Mouse (Mus musculus) hindbrain, embryonic 12.5 days (tissue): ENCODE data around the gene Rccd1. TPM values are rescaled to one million over a fixed set of nuclear protein-coding genes. Genes with fewer than 3 reads are reported as not detected.
A peak's percentile ranks its signal among the peaks of the same experiment; 100 is the strongest.

ENCODE experiments used
- ATAC-seq: fragments of 200-750 bp; cut with Nextera tagmentation; 2 replicates; pipeline ENCODE4 v1.8.0; 2017; ENCODE audit warnings: moderate TSS enrichment; ENCODE audit not compliant: low FRiP score
- H3K27ac ChIP-seq: fragments of 300-500 bp; sonication (generic); 2 replicates; pipeline ENCODE4 v1.5.1; 2016; ENCODE audit warnings: mild to moderate bottlenecking
- H3K27me3 ChIP-seq: fragments of 300-500 bp; sonication (generic); 2 replicates; pipeline ENCODE4 v1.6.1; 2016; ENCODE audit warnings: mild to moderate bottlenecking
- H3K36me3 ChIP-seq: fragments of 300-500 bp; sonication (generic); 2 replicates; pipeline ENCODE4 v1.6.1; 2016; ENCODE audit warnings: mild to moderate bottlenecking
- H3K4me1 ChIP-seq: fragments of 300-500 bp; sonication (generic); 2 replicates; pipeline ENCODE4 v1.6.1; 2016
- H3K4me2 ChIP-seq: fragments of 300-500 bp; sonication (generic); replicated peaks from 2 replicates; pipeline ENCODE4 v1.6.1; 2016; ENCODE audit warnings: mild to moderate bottlenecking
- H3K4me3 ChIP-seq: fragments of 300-500 bp; sonication (generic); 2 replicates; pipeline ENCODE4 v1.5.1; 2016; ENCODE audit warnings: mild to moderate bottlenecking
- H3K9ac ChIP-seq: fragments of 300-500 bp; sonication (generic); 2 replicates; pipeline ENCODE4 v1.6.1; 2016; ENCODE audit warnings: mild to moderate bottlenecking, moderate library complexity
- H3K9me3 ChIP-seq: fragments of 300-500 bp; sonication (generic); replicated peaks from 2 replicates; pipeline ENCODE4 v1.6.1; 2016; ENCODE audit warnings: mild to moderate bottlenecking
- WGBS: fragments of 180-500 bp; shearing (Covaris S2); methylation state at CpG from one replicate; pipeline ENCODE4 v1.1.7; 2016; 5-methylcytosine and 5-hydroxymethylcytosine counted together
- polyA plus RNA-seq: library from polyadenylated mRNA; unstranded; fragments of >200 nt; fragmentation: Nextera tagmentation; extraction: Ambion mirVana; gene quantifications from 2 replicates; pipeline ENCODE4 v1.2.1, GENCODE M21; 2016

The Rccd1 gene
- polyA plus RNA-seq, 1 experiment from 2014 or later = 14.1 TPM

DNA sequence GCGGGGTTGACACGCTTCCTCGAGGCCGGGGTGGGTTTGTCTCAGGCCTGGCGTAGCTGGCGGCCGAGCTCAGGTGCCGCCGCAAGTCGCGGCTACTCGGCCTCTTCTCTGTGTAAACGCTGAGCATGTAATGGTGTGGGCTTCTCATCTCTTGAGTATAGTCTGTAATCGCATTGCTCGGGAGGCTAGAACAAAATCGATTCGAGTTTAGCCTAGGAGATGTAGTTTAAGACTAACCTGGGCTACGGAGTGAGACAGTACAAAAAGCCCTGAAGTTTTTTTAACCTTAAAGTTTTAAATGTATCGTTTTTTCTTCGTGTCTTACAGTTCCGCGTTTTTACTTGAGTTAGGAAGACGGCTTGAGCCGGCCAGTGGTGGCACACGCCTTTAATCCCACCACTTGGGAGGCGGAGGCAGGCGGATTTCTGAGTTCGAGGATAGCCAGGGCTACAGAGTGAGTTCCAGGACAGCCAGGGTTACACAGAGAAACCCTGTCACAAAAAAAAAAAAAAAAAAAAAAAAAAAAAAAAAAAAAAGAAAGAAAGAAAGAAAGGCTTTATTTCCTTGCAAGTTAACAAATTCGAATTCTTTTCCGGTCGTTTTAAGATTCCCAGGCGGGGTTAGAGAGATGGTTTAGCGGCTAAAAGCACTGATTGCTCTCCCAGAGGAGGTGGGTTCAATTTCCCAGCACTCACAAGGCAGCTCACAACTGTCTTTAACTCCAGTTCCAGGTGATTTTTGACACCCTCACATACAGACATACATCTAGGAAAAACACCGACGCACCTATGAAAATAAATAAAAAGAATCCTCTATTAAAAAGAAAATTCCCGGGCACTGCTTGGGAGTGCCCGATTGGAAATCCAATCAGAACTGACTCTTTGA is 29.2 kb downstream of the Rccd1 start:
- 10% methylated on average over 37 of the region's 37 CpGs for WGBS
- Histone ChIP-seq H3K27me3 (no peaks in the 10 kb centered on the region), H3K4me2 (peak overlapping the region; percentile 75), H3K36me3 (peaks cover 13% of the 10 kb centered on the region), H3K4me1 (peaks cover 6% of the 10 kb centered on the region; the same call in 1 of the 2 replicates), H3K9ac (peak overlapping the region; percentile 70), H3K9me3 (no peaks in the 10 kb centered on the region), H3K27ac (peak overlapping the region; percentile 66; the same call in 1 of the 2 replicates), H3K4me3 (peak overlapping the region; percentile 60)
- ATAC-seq = no peak; the same call in 1 of the 2 replicates

GRCm38 (mm10) chr7:80294062-80294763 is 30.0 kb downstream of the Rccd1 start, which contains the start of gene Prc1:
Gene Prc1, plus strand, starts transcription at chr7:80294450.
- Histone ChIP-seq H3K4me3 (peak within 1 kb of the TSS; percentile 60), H3K36me3 (peaks cover 18% of the 10 kb centered on the region), H3K4me2 (peak within 1 kb of the TSS; percentile 75), H3K27ac (peak within 1 kb of the TSS; percentile 66), H3K9me3 (no peaks in the 10 kb centered on the region), H3K4me1 (peaks cover 6% of the 10 kb centered on the region; the same call in 1 of the 2 replicates), H3K9ac (peak within 1 kb of the TSS; percentile 70), H3K27me3 (no peaks in the 10 kb centered on the region)
- ATAC-seq = peak; percentile 99
- under 1% methylated on average over 52 of the region's 52 CpGs for WGBS

DNA sequence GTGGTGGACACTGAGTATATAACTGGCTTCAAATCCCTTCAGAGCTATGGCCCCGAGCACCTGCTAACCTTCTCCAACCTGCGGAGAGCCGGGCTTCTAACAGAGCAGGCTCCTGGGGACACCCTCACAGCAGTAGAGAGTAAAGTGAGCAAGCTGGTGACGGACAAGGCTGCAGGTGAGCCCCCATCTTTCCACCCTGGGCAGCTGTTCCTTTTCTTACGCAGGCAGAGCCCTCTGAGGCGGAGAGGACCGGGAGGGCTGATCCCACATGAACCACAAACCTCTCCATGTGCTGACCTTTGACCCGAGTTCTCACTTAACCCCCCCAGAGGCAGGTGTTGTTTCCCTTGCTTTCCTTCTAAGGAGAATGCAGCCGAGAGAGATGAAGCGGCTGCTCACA is 36.5 kb downstream of the Rccd1 start:
- Histone ChIP-seq H3K27me3 (no peaks in the 10 kb centered on the region), H3K9me3 (no peaks in the 10 kb centered on the region), H3K4me1 (no peaks in the 10 kb centered on the region), H3K36me3 (peaks cover 73% of the 10 kb centered on the region), H3K4me2 (no peak overlapping the region), H3K4me3 (no peak overlapping the region), H3K9ac (no peak overlapping the region), H3K27ac (no peak overlapping the region)
- 78% methylated on average over 10 of the region's 10 CpGs for WGBS
- no peak for ATAC-seq

- Histone ChIP-seq H3K9ac (no peak overlapping the region), H3K9me3 (no peaks in the 10 kb centered on the region), H3K27me3 (no peaks in the 10 kb centered on the region), H3K4me3 (no peak overlapping the region), H3K36me3 (peaks cover 73% of the 10 kb centered on the region), H3K4me2 (no peak overlapping the region), H3K4me1 (no peaks in the 10 kb centered on the region), H3K27ac (no peak overlapping the region)
- ATAC-seq = no peak
- WGBS = 95% methylated on average over 6 of the region's 6 CpGs
These were observed 38.5 kb downstream of the Rccd1 start for GRCm38 (mm10) chr7:80285725-80286124.

DNA sequence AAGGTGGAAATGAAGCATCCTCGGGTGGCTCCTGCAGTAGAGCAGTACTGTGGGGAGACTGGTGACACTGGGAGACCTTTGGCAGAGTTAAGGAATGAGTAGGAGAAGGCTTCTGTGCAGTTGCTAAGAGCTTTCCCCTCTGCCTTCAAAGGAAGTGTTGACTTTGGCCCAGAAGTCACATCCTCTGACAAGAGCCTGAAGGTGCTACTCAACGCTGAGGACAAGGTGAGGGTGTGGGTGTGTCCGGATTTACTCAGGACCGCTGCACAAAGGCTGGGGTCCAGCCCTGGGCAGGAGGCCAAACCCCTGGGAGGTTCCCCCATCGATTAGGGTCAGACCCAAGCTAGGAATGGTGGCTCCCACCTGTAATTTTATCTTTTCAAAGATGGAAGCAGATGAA is 39.9 kb downstream of the Rccd1 start:
- H3K36me3 ChIP-seq = peaks cover 68% of the 10 kb centered on the region

DNA sequence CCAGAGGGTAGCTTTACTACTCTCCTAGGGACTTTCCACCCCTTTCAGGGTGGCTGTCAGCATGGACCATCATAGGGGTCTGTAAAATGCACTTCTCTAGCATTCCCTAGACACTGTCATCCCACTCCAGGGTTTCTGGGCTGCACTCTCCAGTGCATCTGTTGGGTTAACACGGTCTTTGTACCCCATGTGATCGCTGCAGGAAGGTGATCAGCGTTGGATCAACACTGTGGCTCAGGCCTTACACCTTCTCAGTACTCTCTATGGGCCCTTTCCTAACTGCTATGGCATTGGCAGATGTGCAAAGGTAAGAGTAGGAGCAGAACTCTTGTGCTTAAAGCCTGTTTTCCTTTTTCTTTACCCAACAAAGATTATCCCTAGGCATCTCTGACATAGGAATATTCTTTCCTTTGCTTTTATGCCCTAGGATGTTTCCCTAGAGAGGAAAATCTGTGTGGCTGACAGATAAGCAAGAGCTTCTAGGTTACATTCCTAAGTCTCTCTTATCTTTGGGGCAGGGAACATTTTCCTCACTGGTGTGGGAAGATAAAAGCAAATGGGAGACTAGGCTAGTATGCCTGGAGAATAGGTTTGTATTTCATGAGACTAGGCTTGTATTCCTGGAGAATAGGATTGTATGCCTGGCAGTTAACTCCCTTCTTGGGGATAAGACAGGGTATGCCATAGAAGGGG is 40.9 kb downstream of the Rccd1 start:
- Histone ChIP-seq H3K36me3 (peaks cover 76% of the 10 kb centered on the region), H3K9me3 (no peaks in the 10 kb centered on the region), H3K9ac (no peak overlapping the region), H3K27me3 (no peaks in the 10 kb centered on the region), H3K27ac (no peak overlapping the region), H3K4me3 (no peak overlapping the region), H3K4me1 (no peaks in the 10 kb centered on the region), H3K4me2 (no peak overlapping the region)
- ATAC-seq = no peak
- WGBS = 93% methylated on average over 3 of the region's 3 CpGs

More for the DNA sequence above, 39.9 kb downstream of the Rccd1 start:
- H3K27ac ChIP-seq = no peak overlapping the region
- H3K27me3 ChIP-seq = no peaks in the 10 kb centered on the region
- H3K9ac ChIP-seq = no peak overlapping the region
- no peak overlapping the region for H3K4me3 ChIP-seq
- no peak overlapping the region for H3K4me2 ChIP-seq
- H3K9me3 ChIP-seq = no peaks in the 10 kb centered on the region
- ATAC-seq = no peak
- H3K4me1 ChIP-seq = no peaks in the 10 kb centered on the region
- 90% methylated on average over 5 of the region's 5 CpGs for WGBS

DNA sequence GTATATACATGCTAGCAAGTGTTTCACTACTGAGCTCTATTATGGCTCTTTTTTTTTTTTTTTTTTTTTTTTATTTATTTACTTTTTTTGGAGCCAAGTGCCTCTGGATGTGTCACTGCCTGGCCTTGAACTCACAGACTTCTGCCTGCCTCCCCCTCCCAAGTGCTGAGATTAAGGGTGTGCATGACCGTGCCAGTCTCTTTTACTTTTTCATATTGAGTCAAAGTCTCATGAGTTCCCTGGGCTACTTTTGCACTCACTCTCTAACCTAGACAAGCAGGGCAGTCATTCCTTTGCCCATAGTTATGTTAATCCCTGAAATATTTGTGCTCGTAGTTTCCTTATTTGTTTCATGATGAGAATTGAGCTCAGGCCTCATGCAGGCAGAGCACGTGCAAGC is 42.6 kb downstream of the Rccd1 start:
- peaks cover 77% of the 10 kb centered on the region for H3K36me3 ChIP-seq
- H3K9me3 ChIP-seq = no peaks in the 10 kb centered on the region
- no peaks in the 10 kb centered on the region for H3K4me1 ChIP-seq
- no peak overlapping the region for H3K9ac ChIP-seq
- H3K4me2 ChIP-seq = no peak overlapping the region
- no peak overlapping the region for H3K4me3 ChIP-seq
- 96% methylated on average over 3 of the region's 3 CpGs for WGBS
- H3K27ac ChIP-seq = no peak overlapping the region
- no peaks in the 10 kb centered on the region for H3K27me3 ChIP-seq
- no peak for ATAC-seq

DNA sequence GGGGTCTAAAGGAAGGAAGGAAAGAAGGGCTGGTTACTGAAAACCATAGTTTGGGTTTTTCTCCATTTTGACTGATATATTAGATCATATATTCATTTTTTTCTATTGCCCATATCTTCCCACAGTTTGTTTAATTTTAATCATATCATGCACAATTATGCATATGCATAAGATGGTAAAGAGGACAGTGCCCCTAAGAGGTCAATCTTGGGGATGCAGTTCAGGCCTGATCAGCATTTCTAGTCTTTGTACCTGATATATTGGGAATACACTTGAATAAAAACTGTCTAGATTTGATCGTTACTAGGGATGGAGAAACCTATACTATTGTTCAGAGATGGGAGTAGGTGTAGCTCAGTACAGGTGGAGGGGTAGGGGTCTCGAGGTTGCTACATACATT is 43.3 kb downstream of the Rccd1 start:
- no peak overlapping the region for H3K4me3 ChIP-seq
- no peaks in the 10 kb centered on the region for H3K4me1 ChIP-seq
- no peak overlapping the region for H3K4me2 ChIP-seq
- WGBS = 87% methylated on average over 2 of the region's 2 CpGs
- H3K27me3 ChIP-seq = no peaks in the 10 kb centered on the region
- no peaks in the 10 kb centered on the region for H3K9me3 ChIP-seq
- ATAC-seq = no peak
- no peak overlapping the region for H3K27ac ChIP-seq
- H3K9ac ChIP-seq = no peak overlapping the region
- H3K36me3 ChIP-seq = peaks cover 77% of the 10 kb centered on the region

DNA sequence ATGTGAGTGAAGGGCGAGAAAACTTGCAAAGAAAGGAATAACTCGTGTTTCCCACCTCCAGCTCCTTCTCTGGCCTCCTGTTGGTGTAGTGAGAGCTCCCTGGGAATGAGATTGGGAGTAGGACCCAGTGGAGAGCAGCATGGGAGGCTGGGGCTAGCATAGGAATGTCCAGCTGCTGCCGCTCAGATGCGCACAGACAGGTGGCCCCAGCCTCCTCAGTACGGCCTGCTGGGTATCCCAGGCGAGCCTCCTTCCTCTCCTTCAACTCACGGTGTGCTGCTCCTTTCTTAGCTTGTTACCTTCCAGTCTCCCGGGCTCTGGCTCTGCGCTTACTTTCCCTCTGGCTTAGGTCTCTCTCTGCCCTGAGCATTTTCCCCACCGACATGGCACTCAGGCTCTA is 44.2 kb downstream of the Rccd1 start:
- no peak overlapping the region for H3K27ac ChIP-seq
- H3K4me2 ChIP-seq = no peak overlapping the region
- no peak overlapping the region for H3K4me3 ChIP-seq
- H3K4me1 ChIP-seq = no peaks in the 10 kb centered on the region
- 84% methylated on average over 10 of the region's 10 CpGs for WGBS
- H3K9me3 ChIP-seq = peaks cover 3% of the 10 kb centered on the region
- H3K27me3 ChIP-seq = no peaks in the 10 kb centered on the region
- H3K36me3 ChIP-seq = peaks cover 75% of the 10 kb centered on the region
- no peak overlapping the region for H3K9ac ChIP-seq
- ATAC-seq = no peak

- H3K4me2 ChIP-seq = no peak overlapping the region
- peaks cover 19% of the 10 kb centered on the region for H3K9me3 ChIP-seq
- H3K9ac ChIP-seq = no peak overlapping the region
- 98% methylated on average over 4 of the region's 4 CpGs for WGBS
- peaks cover 77% of the 10 kb centered on the region for H3K36me3 ChIP-seq
- no peak overlapping the region for H3K27ac ChIP-seq
- ATAC-seq = no peak
- no peaks in the 10 kb centered on the region for H3K4me1 ChIP-seq
- no peak overlapping the region for H3K4me3 ChIP-seq
- H3K27me3 ChIP-seq = no peaks in the 10 kb centered on the region
These were observed 47.9 kb downstream of the Rccd1 start for GRCm38 (mm10) chr7:80276374-80276773.

GRCm38 (mm10) chr7:80273456-80273855 is 50.8 kb downstream of the Rccd1 start:
- no peak for ATAC-seq
- no peaks in the 10 kb centered on the region for H3K27me3 ChIP-seq
- H3K9ac ChIP-seq = no peak overlapping the region
- H3K36me3 ChIP-seq = peaks cover 63% of the 10 kb centered on the region
- peaks cover 20% of the 10 kb centered on the region for H3K4me1 ChIP-seq
- H3K27ac ChIP-seq = no peak overlapping the region
- peaks cover 19% of the 10 kb centered on the region for H3K9me3 ChIP-seq
- 90% methylated on average over 2 of the region's 2 CpGs for WGBS
- no peak overlapping the region for H3K4me3 ChIP-seq
- H3K4me2 ChIP-seq = no peak overlapping the region

- Histone ChIP-seq H3K9ac (peak overlapping the region; percentile 84), H3K4me3 (peak overlapping the region; percentile 86), H3K27me3 (no peaks in the 10 kb centered on the region), H3K36me3 (peaks cover 52% of the 10 kb centered on the region), H3K27ac (peak overlapping the region; percentile 75), H3K4me1 (peaks cover 21% of the 10 kb centered on the region), H3K9me3 (peaks cover 13% of the 10 kb centered on the region), H3K4me2 (peak overlapping the region; percentile 96)
- peak; percentile 72 for ATAC-seq
- WGBS = 1% methylated on average over 23 of the region's 23 CpGs
These were observed 54.5 kb downstream of the Rccd1 start for GRCm38 (mm10) chr7:80269751-80270255.
